ENCODE assay signal across 19 mouse cellular contexts in genomic region chr3:116026996-116027395, GRCm38 (mm10).
"Had no signal": no experiment of that assay in that cellular context is flagged by ENCODE, and none has a peak within 500 bp of the region (broad histone marks: within the 10 kb centered on the region; RNA-seq: fewer than 3 reads in every experiment).

No protein-coding gene starts in this region.

- H3K27me3 ChIP-seq: midbrain, embryonic 12.5 days; neural tube, embryonic 13.5 days; neural tube, embryonic 15.5 days had no signal

- H3K9ac ChIP-seq: lung, embryonic 14.5 days; midbrain, embryonic 12.5 days; neural tube, embryonic 13.5 days; neural tube, embryonic 15.5 days had no signal

- H3K4me3 ChIP-seq: midbrain, embryonic 10.5 days; midbrain, embryonic 12.5 days; myocyte; neural tube, embryonic 13.5 days; neural tube, embryonic 15.5 days had no signal

- ATAC-seq: midbrain, embryonic 16.5 days had no signal

- H3K4me2 ChIP-seq: lung, embryonic 14.5 days; midbrain, embryonic 12.5 days; neural tube, embryonic 13.5 days; neural tube, embryonic 15.5 days had no signal

- H3K9me3 ChIP-seq: midbrain, embryonic 10.5 days; midbrain, embryonic 12.5 days; neural tube, embryonic 13.5 days; neural tube, embryonic 15.5 days had no signal

- H3K27ac ChIP-seq: midbrain, embryonic 10.5 days; midbrain, embryonic 12.5 days; neural tube, embryonic 13.5 days; neural tube, embryonic 15.5 days had no signal

- DNase-seq: lung, adult 18-20 months; lung, embryonic 14.5 days; lung, postnatal 10 days; lung, postnatal 4 days; midbrain, embryonic 14.5 days; retina, postnatal 1 day; right cerebral cortex, adult 18-20 months; right cerebral cortex, postnatal 25 days; right cerebral cortex, postnatal 4 days; spleen, adult 18-20 months; thymus, adult 18-20 months; thymus, postnatal 14 days; thymus, postnatal 36 days had no signal
